Mouse (Mus musculus): ENCODE results near the gene Gm14597.
A peak's percentile ranks its signal among the peaks of the same experiment; 100 is the strongest.
"Not testable (repeated sequence)": the region's sequence is repeated elsewhere in the genome, so short reads cannot be mapped to it uniquely, and the experiment has no call there.

Gene Gm14597

GRCm38 (mm10) chrX:53608879-53609278 is at the start of gene Gm14597:
TSS of gene Gm14597 (minus strand) at chrX:53608979.
- DNase-seq (ENCODE audit: low spot score): not testable (repeated sequence)

- peak; percentile 2 for DNase-seq (ENCODE audit: low spot score)
Measured at GRCm38 (mm10) chrX:53652917-53653316, 44.1 kb upstream of the Gm14597 start.

GRCm38 (mm10) chrX:53645885-53646284 is 37.1 kb upstream of the Gm14597 start:
- peak; percentile 19 for DNase-seq (ENCODE audit: low spot score)

GRCm38 (mm10) chrX:53642980-53643961 is 34.5 kb upstream of the Gm14597 start, which contains the start of gene Rtl8a:
TSS of gene Rtl8a (minus strand) at chrX:53643682.
- peak; percentile 85 for DNase-seq (ENCODE audit: low spot score)

- DNase-seq (ENCODE audit: low spot score): not testable (repeated sequence)
Measured at GRCm38 (mm10) chrX:53642604-53642979, 33.8 kb upstream of the Gm14597 start.

- not testable (repeated sequence) for DNase-seq (ENCODE audit: low spot score)
Measured at GRCm38 (mm10) chrX:53638107-53638506, 29.3 kb upstream of the Gm14597 start.

GRCm38 (mm10) chrX:53611395-53611794 is 2.6 kb upstream of the Gm14597 start:
- not testable (repeated sequence) for DNase-seq (ENCODE audit: low spot score)

- peak; percentile 72 for DNase-seq (ENCODE audit: low spot score)
Measured at GRCm38 (mm10) chrX:53610571-53610970, 1.8 kb upstream of the Gm14597 start.

GRCm38 (mm10) chrX:53608122-53608813 is 511 bp downstream of the Gm14597 start:
- DNase-seq (ENCODE audit: low spot score): no peak

- DNase-seq (ENCODE audit: low spot score): peak; percentile 29
Measured at GRCm38 (mm10) chrX:53607242-53608121, 1.3 kb downstream of the Gm14597 start, which contains the start of gene Rtl8c. TSS of gene Rtl8c (plus strand) at chrX:53608032.

GRCm38 (mm10) chrX:53606176-53606575 is 2.6 kb downstream of the Gm14597 start:
- DNase-seq (ENCODE audit: low spot score): not testable (repeated sequence)

- DNase-seq (ENCODE audit: low spot score): peak; percentile 24
Measured at GRCm38 (mm10) chrX:53599993-53600392, 8.8 kb downstream of the Gm14597 start.

- DNase-seq (ENCODE audit: low spot score): not testable (repeated sequence)
Measured at GRCm38 (mm10) chrX:53583404-53583803, 25.4 kb downstream of the Gm14597 start.

- DNase-seq (ENCODE audit: low spot score): not testable (repeated sequence)
Measured at GRCm38 (mm10) chrX:53581407-53581806, 27.4 kb downstream of the Gm14597 start.

GRCm38 (mm10) chrX:53579311-53579710 is 29.5 kb downstream of the Gm14597 start:
- DNase-seq (ENCODE audit: low spot score): no peak

Data from lung, postnatal 25 days (tissue).